Mouse (Mus musculus): ENCODE data around the gene Rdh5.

The Rdh5 gene

GRCm38 (mm10) chr10:128866518-128866917 lies 56.2 kb downstream of the Rdh5 start:
- no peak for DNase-seq (ENCODE audit: extremely low spot score, low spot score)

- DNase-seq (ENCODE audit: extremely low spot score, low spot score): no peak
Observed at GRCm38 (mm10) chr10:128866042-128866441, 56.6 kb downstream of the Rdh5 start.

All from neural tube, embryonic 10.5 days (tissue).